Mouse (Mus musculus): Measurements from ENCODE around the gene Lmx1b. TPM values are rescaled to one million over a fixed set of nuclear protein-coding genes. Genes with fewer than 3 reads are reported as not detected.

Lmx1b gene
- polyA plus RNA-seq, 1 experiment: 16.0 TPM

DNA sequence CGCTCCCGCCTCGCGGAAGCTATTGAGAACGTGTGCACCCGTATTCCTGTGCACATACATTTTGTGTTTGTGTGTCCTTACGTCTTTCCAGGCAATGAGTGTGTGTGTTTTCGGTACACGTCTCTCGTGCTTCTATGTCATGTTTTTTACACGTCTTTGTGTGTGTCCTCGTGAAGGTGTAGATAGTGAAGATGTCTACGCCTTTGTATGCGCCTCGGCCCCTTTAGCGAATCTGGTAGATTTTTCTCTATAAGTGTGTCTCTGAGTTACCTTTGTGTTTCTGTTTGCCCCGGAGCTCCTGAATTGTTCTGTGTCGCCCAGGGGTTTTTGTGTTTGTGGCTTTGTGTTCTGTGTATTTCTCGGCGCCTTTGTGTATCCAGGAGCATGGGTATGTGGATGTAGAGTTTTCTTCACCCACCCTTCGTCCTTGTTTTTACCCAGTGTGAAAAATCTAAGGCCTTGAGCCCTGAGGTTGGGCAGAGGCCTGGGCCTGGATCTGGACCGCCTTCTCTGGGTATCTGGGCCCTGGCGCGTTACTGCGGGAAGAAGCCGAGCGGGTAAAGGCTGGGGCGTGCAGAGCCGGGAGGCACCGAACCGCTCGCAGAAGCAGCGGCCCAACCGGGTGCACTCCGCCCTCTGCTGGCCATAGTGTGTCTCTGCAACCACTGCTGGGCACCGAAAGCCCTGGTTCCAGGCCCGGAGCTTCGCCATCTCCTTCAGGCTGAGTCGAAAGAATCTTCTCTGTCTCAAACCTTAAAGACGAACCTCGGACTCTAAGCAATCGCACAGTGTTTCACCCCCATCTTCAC is 2.5 kb upstream of the Lmx1b start:
- peak; percentile 82 for DNase-seq (ENCODE audit: low read depth)

DNA sequence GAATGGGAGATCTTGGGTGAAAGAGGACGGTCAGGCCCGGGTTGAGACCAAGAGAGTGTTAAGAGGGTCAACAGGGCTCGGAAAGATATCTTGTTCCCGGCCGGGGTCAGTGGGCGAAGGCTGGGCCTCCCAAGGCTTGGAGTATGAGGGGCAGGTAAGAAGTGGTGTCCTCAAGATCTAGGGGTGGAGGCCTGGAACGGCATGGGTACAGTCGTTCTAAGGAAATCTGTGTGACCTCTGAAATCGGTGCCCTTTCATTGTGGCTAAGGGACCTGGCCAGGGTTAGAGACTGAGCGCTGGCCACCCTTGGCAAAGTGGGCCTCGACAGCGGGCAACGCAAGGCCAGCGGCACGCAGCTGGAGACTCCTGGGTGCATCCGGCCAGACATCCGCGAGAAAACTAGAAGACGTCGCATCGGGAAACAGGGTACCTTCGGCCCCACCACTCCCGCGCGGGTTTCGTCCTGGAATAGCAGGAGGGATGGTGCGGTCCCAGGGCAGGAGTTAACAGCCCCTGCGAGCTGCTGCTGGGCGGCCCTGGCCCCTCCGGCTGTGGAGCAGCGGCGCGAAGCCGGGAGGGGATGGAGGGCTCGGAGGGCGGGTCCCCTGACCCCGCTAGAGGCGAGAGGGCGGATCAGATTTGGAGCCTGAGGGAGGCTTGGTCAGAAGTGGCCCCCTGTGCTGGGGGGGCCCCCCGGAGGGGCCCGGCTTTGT is 1.7 kb upstream of the Lmx1b start:
- peak; percentile 18 for DNase-seq (ENCODE audit: low read depth)
- TF ChIP-seq POLR2A (IDR thresholded peaks at IDR 0.05; ENCODE audit: borderline replicate concordance, extremely low read depth, insufficient read depth, insufficient read length, poor library complexity, severe bottlenecking): no peak
- TF ChIP-seq CTCF (IDR thresholded peaks at IDR 0.05; ENCODE audit: borderline replicate concordance, extremely low read depth, insufficient read depth, insufficient read length): no peak

More for the DNA sequence above, 2.5 kb upstream of the Lmx1b start:
- peak; percentile 92 for TF ChIP-seq CTCF (IDR thresholded peaks at IDR 0.05; ENCODE audit: borderline replicate concordance, extremely low read depth, insufficient read depth, insufficient read length)
- TF ChIP-seq POLR2A (IDR thresholded peaks at IDR 0.05; ENCODE audit: borderline replicate concordance, extremely low read depth, insufficient read depth, insufficient read length, poor library complexity, severe bottlenecking): no peak

DNA sequence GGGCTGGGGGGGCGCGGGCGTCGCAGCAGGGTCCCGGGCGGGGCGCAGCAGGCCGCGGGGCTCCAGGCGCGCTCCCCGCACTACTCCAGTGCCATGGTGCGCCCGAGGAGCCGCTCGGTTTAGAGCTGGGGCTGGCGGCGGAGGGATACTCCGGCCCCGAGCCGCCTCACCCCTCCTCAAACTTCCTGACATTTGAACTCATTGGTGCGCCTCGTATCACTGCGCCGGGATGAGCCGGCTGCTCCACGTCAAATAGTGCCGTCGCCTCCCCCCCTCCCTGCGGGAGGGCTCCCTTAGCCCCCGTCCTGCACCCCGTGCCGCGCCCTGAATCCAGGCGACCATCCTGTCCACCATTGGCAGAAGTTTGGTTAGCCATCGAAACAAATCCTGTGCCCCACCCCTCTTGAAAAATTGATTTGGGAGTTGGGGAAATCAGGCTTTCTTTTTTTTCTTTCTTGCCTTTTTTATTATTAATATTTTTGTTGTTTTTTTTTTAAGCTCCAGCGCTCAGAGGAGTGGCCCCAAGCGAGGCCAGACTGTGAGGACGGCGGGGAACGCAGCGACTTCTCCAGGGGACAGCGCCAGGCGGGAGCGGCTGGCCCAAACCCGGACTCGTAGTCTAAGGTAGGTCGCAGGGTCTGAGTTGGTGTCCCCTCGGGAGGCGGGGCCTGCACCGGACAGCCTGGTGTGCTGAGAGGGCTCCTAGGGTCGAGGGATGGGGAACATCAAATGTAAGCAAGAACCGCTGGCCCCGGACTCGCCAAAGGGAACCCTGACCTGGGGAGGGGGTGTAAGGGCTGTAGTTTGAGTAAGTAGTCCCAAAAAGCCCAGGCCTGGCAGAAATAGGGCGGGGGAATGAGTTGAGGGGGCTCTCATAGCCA is 907 bp upstream of the Lmx1b start:
- peak; percentile 70 for DNase-seq (ENCODE audit: low read depth)
- TF ChIP-seq CTCF (IDR thresholded peaks at IDR 0.05; ENCODE audit: borderline replicate concordance, extremely low read depth, insufficient read depth, insufficient read length) (no peak), POLR2A (IDR thresholded peaks at IDR 0.05; ENCODE audit: borderline replicate concordance, extremely low read depth, insufficient read depth, insufficient read length, poor library complexity, severe bottlenecking) (no peak)

DNA sequence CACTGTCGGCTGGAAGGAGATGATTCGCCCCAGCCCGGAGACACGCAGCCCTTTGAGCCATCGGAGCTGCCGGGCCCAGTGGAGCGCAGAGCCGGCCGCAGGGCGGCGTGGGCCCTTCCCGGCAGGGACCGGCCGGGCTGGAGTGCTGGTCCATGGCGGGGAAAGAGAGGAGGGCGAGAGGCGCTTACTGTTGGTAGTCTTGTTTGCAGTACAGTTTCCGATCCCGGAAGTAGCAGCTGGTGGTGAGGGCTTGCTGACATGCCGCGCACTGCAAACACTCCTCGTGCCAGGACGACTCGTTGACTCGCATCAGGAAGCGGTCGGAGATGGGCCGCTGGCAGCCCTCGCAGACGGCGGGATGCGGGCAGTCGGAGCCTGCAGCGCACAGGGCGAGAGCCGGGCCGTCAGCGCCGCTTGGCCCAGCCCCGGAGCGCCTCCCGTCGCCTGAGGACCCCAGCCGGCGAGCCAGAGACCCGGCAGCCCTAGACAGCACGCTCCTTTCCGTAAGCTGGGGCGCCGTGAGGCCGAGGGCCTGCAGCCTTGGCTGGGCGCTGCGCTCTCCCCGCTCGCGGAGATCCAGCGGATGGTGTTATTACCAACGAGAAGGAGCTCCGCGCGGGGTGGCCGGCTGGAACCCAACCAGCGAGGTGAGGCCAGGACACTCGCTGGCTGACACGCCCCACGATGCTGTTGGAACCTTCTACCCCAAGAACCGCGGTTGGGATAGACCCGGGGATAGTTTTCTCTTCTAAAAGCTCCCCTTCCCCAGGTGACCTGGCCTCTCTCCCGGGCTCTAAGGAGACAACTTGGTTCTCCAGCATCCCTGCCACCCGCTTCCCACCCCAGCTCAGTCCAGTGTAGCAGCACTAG is 775 bp downstream of the Lmx1b start:
- DNase-seq (ENCODE audit: low read depth): peak; percentile 70
- TF ChIP-seq CTCF (IDR thresholded peaks at IDR 0.05; ENCODE audit: borderline replicate concordance, extremely low read depth, insufficient read depth, insufficient read length) (no peak), POLR2A (IDR thresholded peaks at IDR 0.05; ENCODE audit: borderline replicate concordance, extremely low read depth, insufficient read depth, insufficient read length, poor library complexity, severe bottlenecking) (no peak)

DNA sequence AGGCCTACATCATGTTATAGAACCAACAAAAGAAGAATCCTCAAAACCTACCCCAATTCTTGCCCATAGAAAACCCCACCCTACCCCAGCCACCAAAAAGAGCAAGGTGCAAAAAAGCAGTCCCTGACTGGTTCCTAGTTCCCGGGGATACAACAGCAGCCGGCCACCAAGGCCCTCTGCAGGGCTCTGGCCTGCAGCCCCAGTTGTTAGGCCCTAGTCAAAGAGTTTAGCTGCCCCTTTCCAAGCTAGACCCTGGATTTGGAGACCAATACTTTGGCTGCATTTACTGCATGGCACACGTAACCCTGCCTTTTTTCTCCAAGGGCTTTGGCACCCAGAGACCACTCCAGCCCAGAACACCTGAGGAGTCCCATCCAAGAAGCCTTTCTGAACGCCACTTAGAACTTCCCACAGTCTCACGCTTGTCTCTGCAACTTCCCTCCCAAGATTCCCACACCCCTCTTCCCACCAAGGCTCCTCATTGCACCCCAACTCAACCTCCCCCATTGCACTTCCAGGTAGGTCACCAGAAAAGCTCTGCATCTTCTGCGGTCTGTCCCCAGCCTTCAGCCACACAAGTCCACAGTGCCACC is 2.1 kb downstream of the Lmx1b start:
- DNase-seq (ENCODE audit: low read depth): no peak
- TF ChIP-seq CTCF (IDR thresholded peaks at IDR 0.05; ENCODE audit: borderline replicate concordance, extremely low read depth, insufficient read depth, insufficient read length): no peak
- TF ChIP-seq POLR2A (IDR thresholded peaks at IDR 0.05; ENCODE audit: borderline replicate concordance, extremely low read depth, insufficient read depth, insufficient read length, poor library complexity, severe bottlenecking): no peak

DNA sequence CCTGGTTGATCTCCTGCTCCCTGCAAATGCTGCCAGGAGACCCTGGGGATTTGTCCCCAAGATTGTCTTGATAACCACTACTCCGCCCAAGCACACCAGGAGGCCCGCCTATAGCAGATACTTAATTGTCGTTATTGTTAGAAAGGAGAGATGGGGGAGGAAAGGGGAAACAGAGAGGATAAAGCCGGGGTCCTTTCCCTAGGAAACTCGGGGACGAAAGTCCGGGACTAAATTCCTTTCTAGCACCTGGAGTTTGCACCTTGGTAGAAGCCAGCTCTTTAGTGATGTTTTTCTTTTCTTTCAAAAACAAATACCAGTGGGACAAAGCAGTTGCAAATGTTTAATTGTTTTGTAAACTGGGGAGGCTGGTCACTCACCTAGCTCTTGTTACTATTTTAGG is 3.0 kb downstream of the Lmx1b start:
- DNase-seq (ENCODE audit: low read depth): peak; percentile 30
- TF ChIP-seq POLR2A (IDR thresholded peaks at IDR 0.05; ENCODE audit: borderline replicate concordance, extremely low read depth, insufficient read depth, insufficient read length, poor library complexity, severe bottlenecking) (no peak), CTCF (IDR thresholded peaks at IDR 0.05; ENCODE audit: borderline replicate concordance, extremely low read depth, insufficient read depth, insufficient read length) (no peak)

DNA sequence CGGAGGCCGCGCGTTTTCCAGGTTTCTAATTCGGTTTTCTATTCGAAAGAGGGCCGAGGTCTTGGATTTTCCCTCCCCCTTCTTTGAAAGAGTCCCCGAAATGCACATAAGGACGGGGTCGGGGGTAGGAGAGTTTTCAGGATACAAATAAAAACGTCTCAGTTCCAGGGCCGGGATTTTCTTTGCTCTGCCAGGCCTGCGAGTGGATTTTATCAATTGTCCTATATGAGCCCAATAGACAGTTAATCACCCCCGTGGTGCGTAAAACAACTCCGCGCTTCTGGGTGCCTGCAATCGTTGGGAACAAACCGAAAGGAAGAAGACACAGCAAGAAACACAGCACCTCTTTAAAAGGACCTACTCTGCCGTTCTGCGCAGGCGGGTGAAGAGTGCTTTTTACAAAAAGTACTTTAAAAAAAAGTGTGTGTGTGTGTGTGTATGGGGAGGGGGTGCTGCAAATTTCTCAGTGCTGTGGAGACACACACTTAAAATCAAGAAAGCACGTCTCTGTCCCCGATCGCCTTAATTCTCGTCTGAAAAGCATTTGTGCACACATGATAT is 3.6 kb downstream of the Lmx1b start:
- no peak for TF ChIP-seq CTCF (IDR thresholded peaks at IDR 0.05; ENCODE audit: borderline replicate concordance, extremely low read depth, insufficient read depth, insufficient read length)
- TF ChIP-seq POLR2A (IDR thresholded peaks at IDR 0.05; ENCODE audit: borderline replicate concordance, extremely low read depth, insufficient read depth, insufficient read length, poor library complexity, severe bottlenecking): no peak
- peak; percentile 44 for DNase-seq (ENCODE audit: low read depth)

DNA sequence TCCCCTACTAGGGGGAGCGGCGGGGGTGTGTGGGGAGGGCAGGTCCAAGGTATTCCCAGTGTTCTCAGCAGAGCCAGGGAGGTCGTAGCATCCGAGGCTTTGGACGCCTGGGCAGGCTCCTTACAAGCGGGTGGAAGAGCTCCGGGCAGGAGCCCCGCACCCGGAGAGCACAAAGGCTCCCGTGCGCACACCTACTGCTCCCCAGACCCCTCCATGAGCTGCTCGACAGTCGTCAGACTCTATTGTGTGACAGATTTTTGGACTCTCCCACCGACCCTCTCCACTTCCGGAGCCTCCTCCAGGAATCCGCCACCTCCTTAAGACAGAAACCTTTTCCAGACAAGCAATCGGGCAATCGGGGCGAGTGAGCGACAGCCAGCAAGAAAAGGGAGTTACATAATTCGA is 4.2 kb downstream of the Lmx1b start:
- peak; percentile 53 for DNase-seq (ENCODE audit: low read depth)
- no peak for TF ChIP-seq CTCF (IDR thresholded peaks at IDR 0.05; ENCODE audit: borderline replicate concordance, extremely low read depth, insufficient read depth, insufficient read length)
- TF ChIP-seq POLR2A (IDR thresholded peaks at IDR 0.05; ENCODE audit: borderline replicate concordance, extremely low read depth, insufficient read depth, insufficient read length, poor library complexity, severe bottlenecking): no peak

DNA sequence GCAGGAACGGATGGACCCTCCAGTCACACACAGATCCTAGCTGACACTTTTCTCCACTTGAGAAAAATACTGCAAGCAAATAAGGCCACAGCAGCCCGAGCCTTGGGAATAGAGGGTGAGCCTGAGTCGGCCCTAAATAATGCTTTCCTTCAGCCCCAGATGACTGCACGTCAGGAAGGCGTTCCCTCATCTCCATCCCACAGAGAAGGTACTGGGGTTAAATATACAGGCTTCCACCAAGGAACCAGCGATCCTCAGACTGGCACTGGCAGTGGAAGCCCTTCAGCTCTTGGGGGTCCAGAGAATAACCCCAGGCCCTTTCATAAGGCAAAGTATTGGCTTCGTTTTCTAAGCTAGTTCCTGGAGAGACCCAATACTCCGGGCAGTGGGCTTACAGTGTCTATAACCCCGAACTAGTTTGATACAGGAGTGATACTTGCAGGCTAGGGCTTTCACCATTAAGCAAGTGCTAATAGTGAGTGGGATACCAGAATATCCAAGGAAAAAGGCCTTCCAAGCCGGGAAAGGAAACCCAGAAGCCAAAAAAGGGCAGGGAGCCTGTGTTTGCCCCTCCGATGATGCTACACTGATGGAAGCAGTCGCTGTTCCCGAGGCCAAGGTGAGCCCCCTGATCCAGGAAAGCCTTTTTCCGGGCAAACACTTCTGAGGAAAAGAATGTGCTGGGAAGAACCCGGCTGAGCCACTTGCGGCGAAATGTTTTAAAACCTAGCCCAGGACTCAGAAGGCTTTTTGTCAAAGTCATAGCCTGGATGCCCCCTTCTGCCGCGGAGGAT is 4.8 kb downstream of the Lmx1b start:
- no peak for DNase-seq (ENCODE audit: low read depth)
- TF ChIP-seq CTCF (IDR thresholded peaks at IDR 0.05; ENCODE audit: borderline replicate concordance, extremely low read depth, insufficient read depth, insufficient read length) (no peak), POLR2A (IDR thresholded peaks at IDR 0.05; ENCODE audit: borderline replicate concordance, extremely low read depth, insufficient read depth, insufficient read length, poor library complexity, severe bottlenecking) (no peak)
